Mouse (Mus musculus) midbrain, embryonic 16.5 days (tissue): ENCODE measurements around the gene Sp9. TPM values are rescaled to one million over a fixed set of nuclear protein-coding genes. Genes with fewer than 3 reads are reported as not detected.

ENCODE experiments used
- ATAC-seq: fragments of 200-750 bp; cut with Nextera tagmentation; 2 replicates; pipeline ENCODE4 v1.8.0; 2017; ENCODE audit warnings: moderate TSS enrichment
- H3K27ac ChIP-seq: fragments of 300-500 bp; sonication (generic); 2 replicates; pipeline ENCODE4 v1.5.1; 2014; ENCODE audit warnings: mild to moderate bottlenecking, low read length, mixed read lengths
- H3K27me3 ChIP-seq: fragments of 300-500 bp; sonication (generic); 2 replicates; pipeline ENCODE4 v1.6.1; 2014; ENCODE audit warnings: low read depth, low read length, mixed read lengths; ENCODE audit not compliant: control insufficient read depth, insufficient read depth
- H3K36me3 ChIP-seq: fragments of 300-500 bp; sonication (generic); 2 replicates; pipeline ENCODE4 v1.6.1; 2014; ENCODE audit warnings: mild to moderate bottlenecking, low read length, moderate library complexity, mixed read lengths; ENCODE audit not compliant: control insufficient read depth, insufficient read depth
- H3K4me1 ChIP-seq: fragments of 300-500 bp; sonication (generic); 2 replicates; pipeline ENCODE4 v1.6.1; 2014; ENCODE audit warnings: mild to moderate bottlenecking, low read length, mixed read lengths; ENCODE audit not compliant: control insufficient read depth, insufficient read depth
- H3K4me2 ChIP-seq: fragments of 300-500 bp; sonication (generic); 2 replicates; pipeline ENCODE4 v1.6.1; 2014; ENCODE audit warnings: mild to moderate bottlenecking, low read length, mixed read lengths
- H3K4me3 ChIP-seq: fragments of 300-500 bp; sonication (generic); 2 replicates; pipeline ENCODE4 v1.5.1; 2014; ENCODE audit warnings: low read depth, mild to moderate bottlenecking, low read length, moderate library complexity, mixed read lengths
- H3K9ac ChIP-seq: fragments of 300-500 bp; sonication (generic); 2 replicates; pipeline ENCODE4 v1.6.1; 2014; ENCODE audit warnings: low read depth, low read length, mixed read lengths
- H3K9me3 ChIP-seq: fragments of 300-500 bp; sonication (generic); replicated peaks from 2 replicates; pipeline ENCODE4 v1.6.1; 2014; ENCODE audit warnings: mild to moderate bottlenecking, low read length, mixed read lengths; ENCODE audit not compliant: control insufficient read depth, poor library complexity, severe bottlenecking
- WGBS: fragments of 180-500 bp; shearing (Covaris S2); extraction: QIAGEN DNeasy Blood & Tissue Kit; methylation state at CpG from one replicate; pipeline ENCODE4 v1.1.7; 2014; 5-methylcytosine and 5-hydroxymethylcytosine counted together
- polyA plus RNA-seq: library from polyadenylated mRNA; unstranded; fragments of >200 nt; fragmentation: Nextera tagmentation; extraction: Ambion mirVana; gene quantifications from 2 replicates; pipeline ENCODE4 v1.2.1, GENCODE M21; 2015

The Sp9 gene
- polyA plus RNA-seq, 1 experiment from 2014 or later = 3.0 TPM

DNA sequence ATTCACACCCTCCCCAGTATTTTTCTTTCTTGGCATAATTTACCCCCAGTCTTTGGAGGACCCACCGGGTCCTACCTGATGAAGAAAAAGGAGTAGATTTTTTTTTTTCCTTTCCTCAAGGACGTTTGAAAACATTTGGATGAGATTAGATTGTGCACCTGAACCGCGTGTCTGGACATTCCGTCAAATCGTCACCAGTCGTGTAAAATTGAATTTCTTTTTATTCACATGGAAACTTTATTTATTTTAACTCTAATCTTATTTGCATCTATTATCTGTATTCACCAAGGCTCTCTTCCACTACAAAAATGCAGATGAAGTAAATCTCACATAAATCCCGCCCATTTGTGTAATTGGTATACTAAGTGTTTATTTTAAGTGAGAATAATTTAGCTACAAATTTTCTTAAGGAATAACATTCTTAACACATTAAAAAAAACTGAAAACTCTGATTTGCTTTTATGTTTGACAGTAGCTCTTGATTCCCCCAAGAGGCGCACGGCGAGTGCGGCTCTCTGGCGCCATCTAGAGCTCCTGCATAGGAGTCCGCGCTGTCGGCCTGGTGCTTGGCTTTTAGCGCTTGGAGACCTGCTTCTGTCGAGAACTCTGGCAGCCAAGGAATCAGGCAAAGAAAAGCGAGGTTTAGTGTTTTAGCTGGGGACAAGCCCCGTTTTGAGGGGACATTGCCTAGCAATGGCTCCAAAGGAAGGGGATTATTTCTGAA is 6.6 kb downstream of the Sp9 start:
- H3K4me1 ChIP-seq = peaks cover 14% of the 10 kb centered on the region
- H3K27ac ChIP-seq = peak overlapping the region; percentile 67
- WGBS = under 1% methylated on average over 20 of the region's 20 CpGs
- peak; percentile 77 for ATAC-seq
- H3K9me3 ChIP-seq = no peaks in the 10 kb centered on the region
- no peaks in the 10 kb centered on the region for H3K36me3 ChIP-seq
- H3K4me2 ChIP-seq = peak overlapping the region; percentile 39
- peak overlapping the region; percentile 11; the same call in 1 of the 2 replicates for H3K4me3 ChIP-seq
- peak overlapping the region; percentile 44; the same call in 1 of the 2 replicates for H3K9ac ChIP-seq
- peaks cover 16% of the 10 kb centered on the region for H3K27me3 ChIP-seq

DNA sequence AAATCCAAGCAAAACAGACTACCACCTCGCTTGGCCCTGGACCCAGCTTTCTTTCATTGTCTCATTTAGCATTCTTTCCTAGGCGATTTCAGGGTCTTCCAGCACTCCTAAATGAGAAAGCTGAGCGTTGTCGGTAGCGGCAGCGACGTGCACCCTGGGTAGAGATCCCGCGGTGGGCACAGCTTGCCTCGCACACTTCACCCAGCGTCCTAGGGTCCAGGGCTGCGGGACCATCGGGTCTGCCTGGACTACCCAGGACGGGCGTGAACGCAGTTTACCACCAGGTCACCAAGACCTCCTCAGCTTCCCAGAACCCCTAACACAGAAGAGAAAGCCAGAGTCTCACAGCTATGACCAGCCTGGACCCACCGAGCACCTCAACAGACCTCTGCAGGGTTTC is 7.1 kb downstream of the Sp9 start:
- peaks cover 16% of the 10 kb centered on the region for H3K27me3 ChIP-seq
- H3K4me3 ChIP-seq = peak overlapping the region; percentile 11; the same call in 1 of the 2 replicates
- peaks cover 9% of the 10 kb centered on the region; the same call in 1 of the 2 replicates for H3K4me1 ChIP-seq
- peak overlapping the region; percentile 44; the same call in 1 of the 2 replicates for H3K9ac ChIP-seq
- ATAC-seq = peak; percentile 41; the same call in 1 of the 2 replicates
- H3K4me2 ChIP-seq = peak overlapping the region; percentile 39
- H3K27ac ChIP-seq = peak overlapping the region; percentile 67
- H3K9me3 ChIP-seq = no peaks in the 10 kb centered on the region
- H3K36me3 ChIP-seq = no peaks in the 10 kb centered on the region
- under 1% methylated on average over 17 of the region's 17 CpGs for WGBS

DNA sequence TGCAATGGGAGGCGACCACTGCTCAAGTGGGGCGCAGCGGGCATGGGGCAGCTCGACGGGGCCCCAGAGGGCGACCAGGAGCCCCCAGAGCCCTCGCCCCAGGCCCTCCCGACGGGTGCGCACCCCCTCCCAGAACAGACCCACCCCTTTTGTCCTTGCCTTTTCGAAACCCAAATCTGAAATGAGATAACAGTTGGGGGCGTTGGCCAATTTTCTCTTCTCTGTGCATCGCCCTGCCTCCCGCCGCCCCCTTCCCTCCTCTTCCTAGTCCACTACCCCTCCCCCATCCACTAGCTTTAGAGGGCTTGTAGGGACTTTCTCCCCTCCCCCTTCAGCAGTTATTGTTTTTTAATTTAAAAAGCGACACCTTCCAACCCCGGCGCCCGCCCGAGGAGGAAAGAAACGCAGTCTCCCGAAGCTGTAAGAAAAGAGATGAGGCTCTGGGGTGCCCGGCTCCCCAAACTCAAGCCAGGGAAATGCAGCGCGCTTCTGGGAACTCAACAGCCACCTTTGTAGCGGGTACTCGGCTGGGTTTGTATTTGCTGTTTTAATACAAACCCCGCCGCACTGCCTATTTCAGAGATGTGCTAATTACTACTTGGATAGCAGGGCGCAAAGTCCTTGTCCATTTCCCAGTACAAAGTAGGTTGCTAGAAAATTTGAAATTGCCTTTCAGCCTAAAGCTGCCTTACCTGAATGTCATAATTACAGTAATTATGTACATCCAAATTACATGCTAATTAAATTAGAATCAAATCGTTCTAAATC is 7.7 kb downstream of the Sp9 start:
- Histone ChIP-seq H3K4me3 (no peak overlapping the region), H3K4me1 (peaks cover 4% of the 10 kb centered on the region; the same call in 1 of the 2 replicates), H3K36me3 (no peaks in the 10 kb centered on the region), H3K27ac (peak overlapping the region; percentile 67), H3K4me2 (peak overlapping the region; percentile 39), H3K27me3 (peaks cover 16% of the 10 kb centered on the region), H3K9ac (peak overlapping the region; percentile 44; the same call in 1 of the 2 replicates), H3K9me3 (no peaks in the 10 kb centered on the region)
- WGBS = under 1% methylated on average over 28 of the region's 31 CpGs
- peak; percentile 44; the same call in 1 of the 2 replicates for ATAC-seq

DNA sequence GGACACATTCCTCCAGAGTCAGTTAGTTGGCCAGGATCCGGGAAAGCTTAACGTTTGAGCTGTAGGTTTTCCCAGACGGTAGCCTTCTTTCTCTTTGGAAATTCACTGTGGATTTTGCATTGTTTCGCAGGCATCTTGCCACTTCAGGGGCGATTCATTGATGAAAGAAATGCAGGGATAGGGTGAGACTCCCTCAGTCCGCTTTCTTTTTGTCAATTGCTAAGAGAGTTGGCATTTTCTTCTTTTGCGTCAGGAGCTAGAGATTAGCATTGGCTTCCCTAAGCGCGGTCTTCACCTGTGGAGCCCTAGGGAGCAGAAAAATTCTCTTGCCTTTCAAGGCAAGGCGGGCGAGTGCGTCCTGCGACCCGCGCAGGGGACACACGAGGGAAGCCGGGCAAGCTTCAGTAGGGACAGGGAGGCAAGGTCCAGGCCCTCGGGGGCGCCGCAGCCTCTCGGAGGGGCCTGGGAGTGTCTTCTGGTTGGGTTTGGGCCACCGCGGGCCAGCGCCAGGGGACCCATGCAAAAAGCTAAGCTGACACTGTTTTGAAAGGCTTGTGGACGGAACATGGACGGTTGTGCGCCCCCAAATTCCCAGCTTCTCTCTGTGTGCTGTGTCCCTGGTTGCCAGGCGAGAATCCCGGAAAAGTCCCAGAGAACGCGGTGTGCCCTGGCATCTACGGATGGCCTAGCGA is 8.8 kb downstream of the Sp9 start:
- Histone ChIP-seq H3K4me3 (no peak overlapping the region), H3K27me3 (peaks cover 16% of the 10 kb centered on the region), H3K4me2 (peak overlapping the region; percentile 33; the same call in 1 of the 2 replicates), H3K4me1 (0 out of 2 replicates have a peak, but pooled peaks cover 4% of the 10 kb centered on the region), H3K9me3 (no peaks in the 10 kb centered on the region), H3K27ac (peak overlapping the region; percentile 19; the same call in 1 of the 2 replicates), H3K9ac (no peak overlapping the region), H3K36me3 (no peaks in the 10 kb centered on the region)
- WGBS = 3% methylated on average over 33 of the region's 33 CpGs
- ATAC-seq = no peak

DNA sequence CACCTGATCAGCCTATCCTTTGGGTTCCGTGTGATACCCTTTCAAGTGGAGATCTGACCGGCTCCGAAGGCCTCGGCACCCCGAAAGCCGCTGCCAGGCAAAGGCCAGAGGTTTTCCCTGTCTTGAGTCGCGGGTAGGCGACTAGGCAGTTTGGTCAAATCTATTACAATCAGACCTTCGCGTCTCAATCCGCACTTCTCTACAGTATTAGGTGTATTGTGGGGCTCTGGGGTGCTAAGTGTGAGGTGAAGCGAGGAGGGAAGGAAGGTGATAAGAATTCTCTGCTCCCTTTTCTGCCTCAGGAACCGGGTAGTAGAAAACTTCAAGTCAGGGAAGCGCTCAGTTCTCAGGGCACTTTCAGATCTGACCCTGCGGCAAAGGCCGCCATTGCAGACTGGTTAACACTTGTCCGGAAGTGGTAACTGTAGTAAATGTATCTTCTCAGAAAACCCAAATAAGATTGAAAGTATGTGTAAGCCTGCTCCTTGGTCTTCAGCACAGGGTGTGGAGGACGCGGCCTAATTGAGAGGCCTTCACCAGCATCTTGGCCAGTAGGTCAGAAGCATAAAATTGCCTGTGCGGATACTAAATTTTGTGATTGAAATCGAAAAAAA is 9.4 kb downstream of the Sp9 start:
- Histone ChIP-seq H3K27ac (0 out of 2 replicates have a peak overlapping the region, but pooled peaks have one; percentile 15), H3K27me3 (peaks cover 16% of the 10 kb centered on the region), H3K9me3 (no peaks in the 10 kb centered on the region), H3K4me3 (no peak overlapping the region), H3K4me1 (0 out of 2 replicates have a peak, but pooled peaks cover 4% of the 10 kb centered on the region), H3K9ac (no peak overlapping the region), H3K36me3 (no peaks in the 10 kb centered on the region), H3K4me2 (peak overlapping the region; percentile 33)
- no peak for ATAC-seq
- 12% methylated on average over 22 of the region's 22 CpGs for WGBS

DNA sequence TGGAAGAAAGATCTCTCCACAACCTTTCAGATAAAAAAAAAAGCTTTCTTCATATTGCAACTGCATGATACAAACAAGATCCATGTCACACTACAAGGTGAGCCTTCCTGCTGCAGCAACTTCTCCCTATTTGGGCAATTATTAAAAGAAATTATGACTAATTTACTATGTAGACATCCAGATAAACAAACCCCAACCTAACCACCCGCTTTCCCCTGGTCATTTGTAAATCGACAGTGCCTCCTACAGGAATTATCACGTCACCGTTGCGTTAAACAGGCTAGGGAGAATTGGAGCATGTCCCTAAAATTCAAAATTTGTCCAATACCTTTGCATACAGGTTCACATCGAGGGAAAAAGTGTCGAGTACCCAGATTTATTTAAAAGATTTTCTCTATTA is 10.0 kb downstream of the Sp9 start:
- no peak overlapping the region for H3K4me2 ChIP-seq
- ATAC-seq = no peak
- H3K4me3 ChIP-seq = no peak overlapping the region
- no peaks in the 10 kb centered on the region for H3K9me3 ChIP-seq
- no peak overlapping the region for H3K9ac ChIP-seq
- no peak overlapping the region for H3K27ac ChIP-seq
- WGBS = 8% methylated on average over 7 of the region's 7 CpGs
- no peaks in the 10 kb centered on the region for H3K36me3 ChIP-seq
- 0 out of 2 replicates have a peak, but pooled peaks cover 4% of the 10 kb centered on the region for H3K4me1 ChIP-seq
- peaks cover 16% of the 10 kb centered on the region for H3K27me3 ChIP-seq

DNA sequence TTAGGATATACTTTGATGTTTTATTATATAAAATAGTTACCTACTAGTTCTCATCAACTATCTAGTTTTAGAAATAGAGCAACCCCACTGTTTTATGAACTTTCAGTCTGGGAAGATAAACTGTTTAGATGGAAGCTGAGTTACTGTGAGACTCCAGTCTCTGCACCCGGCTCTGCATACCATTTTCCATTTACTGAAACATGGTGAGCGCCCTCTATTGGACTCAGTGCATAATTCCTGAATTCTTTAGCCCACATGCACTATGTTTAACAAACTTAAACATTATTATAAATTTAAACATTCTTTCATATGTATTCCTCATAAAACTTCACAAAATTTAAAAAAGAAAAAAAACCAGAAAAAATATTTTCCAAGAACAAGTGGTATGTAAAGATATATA is 13.9 kb downstream of the Sp9 start:
- H3K4me1 ChIP-seq = no peaks in the 10 kb centered on the region
- H3K9ac ChIP-seq = no peak overlapping the region
- H3K36me3 ChIP-seq = peaks cover 5% of the 10 kb centered on the region; the same call in 1 of the 2 replicates
- peaks cover 6% of the 10 kb centered on the region for H3K27me3 ChIP-seq
- no peaks in the 10 kb centered on the region for H3K9me3 ChIP-seq
- ATAC-seq = no peak
- no peak overlapping the region for H3K27ac ChIP-seq
- WGBS = 5% methylated on average over 2 of the region's 2 CpGs
- H3K4me3 ChIP-seq = no peak overlapping the region
- no peak overlapping the region for H3K4me2 ChIP-seq

DNA sequence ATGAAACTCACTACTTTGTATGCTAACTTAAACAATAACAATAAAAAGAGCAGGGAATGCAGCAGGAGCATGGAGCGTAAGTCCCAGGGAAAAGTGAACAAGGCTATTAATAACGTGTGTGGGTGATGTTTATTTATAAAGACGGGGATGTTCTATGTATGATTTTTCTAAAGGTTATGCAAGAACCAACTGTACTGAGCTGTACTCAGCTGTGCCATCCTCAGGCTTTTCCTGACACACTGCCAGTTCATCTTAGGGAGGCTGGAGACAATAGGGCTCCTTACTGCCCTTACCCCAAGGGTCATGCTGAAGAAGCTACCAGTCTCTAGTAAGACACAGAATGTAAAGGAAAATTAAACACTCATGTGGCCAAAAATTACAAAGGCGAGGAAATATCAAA is 19.4 kb downstream of the Sp9 start:
- H3K4me1 ChIP-seq = no peaks in the 10 kb centered on the region
- H3K27ac ChIP-seq = no peak overlapping the region
- no peak overlapping the region for H3K9ac ChIP-seq
- ATAC-seq = no peak
- no peak overlapping the region for H3K4me2 ChIP-seq
- no peak overlapping the region for H3K4me3 ChIP-seq
- no peaks in the 10 kb centered on the region for H3K9me3 ChIP-seq
- no peaks in the 10 kb centered on the region for H3K27me3 ChIP-seq
- 96% methylated on average over 4 of the region's 4 CpGs for WGBS
- H3K36me3 ChIP-seq = peaks cover 12% of the 10 kb centered on the region
